Mouse (Mus musculus) heart, embryonic 15.5 days (tissue): ENCODE data around the gene Gm960. TPM values are rescaled to one million over a fixed set of nuclear protein-coding genes. Genes with fewer than 3 reads are reported as not detected.

Experiments used
- ATAC-seq: fragments of 200-750 bp; cut with Nextera tagmentation; replicated peaks from 2 replicates; pipeline ENCODE4 v1.8.0; 2017; ENCODE audit warnings: low read depth, moderate TSS enrichment; ENCODE audit not compliant: insufficient number of reproducible peaks, insufficient read depth, low FRiP score
- H3K27ac ChIP-seq: fragments of 300-500 bp; sonication (generic); 2 replicates; pipeline ENCODE4 v1.5.1; 2015; ENCODE audit warnings: mild to moderate bottlenecking, inconsistent platforms
- H3K27me3 ChIP-seq: fragments of 300-500 bp; sonication (generic); 2 replicates; pipeline ENCODE4 v1.6.1; 2015; ENCODE audit warnings: inconsistent platforms
- H3K36me3 ChIP-seq: fragments of 300-500 bp; sonication (generic); 2 replicates; pipeline ENCODE4 v1.6.1; 2015; ENCODE audit warnings: mild to moderate bottlenecking, inconsistent platforms
- H3K4me1 ChIP-seq: fragments of 300-500 bp; sonication (generic); replicated peaks from 2 replicates; pipeline ENCODE4 v1.6.1; 2015; ENCODE audit warnings: inconsistent platforms
- H3K4me2 ChIP-seq: fragments of 300-500 bp; sonication (generic); 2 replicates; pipeline ENCODE4 v1.6.1; 2015; ENCODE audit warnings: inconsistent platforms, mild to moderate bottlenecking, moderate library complexity
- H3K4me3 ChIP-seq: fragments of 300-500 bp; sonication (generic); 2 replicates; pipeline ENCODE4 v1.5.1; 2015; ENCODE audit warnings: mild to moderate bottlenecking, inconsistent platforms
- H3K9ac ChIP-seq: fragments of 300-500 bp; sonication (generic); 2 replicates; pipeline ENCODE4 v1.6.1; 2015; ENCODE audit warnings: mild to moderate bottlenecking, inconsistent platforms
- H3K9me3 ChIP-seq: fragments of 300-500 bp; sonication (generic); replicated peaks from 2 replicates; pipeline ENCODE4 v1.6.1; 2016; ENCODE audit warnings: inconsistent platforms
- WGBS: fragments of 180-500 bp; shearing (Covaris S2); methylation state at CpG from one replicate; pipeline ENCODE4 v1.1.7; 2015; ENCODE audit warnings: mixed read lengths; 5-methylcytosine and 5-hydroxymethylcytosine counted together
- polyA plus RNA-seq: library from polyadenylated mRNA; unstranded; fragments of >200 nt; fragmentation: Nextera tagmentation; extraction: Ambion mirVana; gene quantifications from 2 replicates; pipeline ENCODE4 v1.2.1, GENCODE M21; 2015

The Gm960 gene
- polyA plus RNA-seq, 1 experiment from 2014 or later, result 0.48 TPM

DNA sequence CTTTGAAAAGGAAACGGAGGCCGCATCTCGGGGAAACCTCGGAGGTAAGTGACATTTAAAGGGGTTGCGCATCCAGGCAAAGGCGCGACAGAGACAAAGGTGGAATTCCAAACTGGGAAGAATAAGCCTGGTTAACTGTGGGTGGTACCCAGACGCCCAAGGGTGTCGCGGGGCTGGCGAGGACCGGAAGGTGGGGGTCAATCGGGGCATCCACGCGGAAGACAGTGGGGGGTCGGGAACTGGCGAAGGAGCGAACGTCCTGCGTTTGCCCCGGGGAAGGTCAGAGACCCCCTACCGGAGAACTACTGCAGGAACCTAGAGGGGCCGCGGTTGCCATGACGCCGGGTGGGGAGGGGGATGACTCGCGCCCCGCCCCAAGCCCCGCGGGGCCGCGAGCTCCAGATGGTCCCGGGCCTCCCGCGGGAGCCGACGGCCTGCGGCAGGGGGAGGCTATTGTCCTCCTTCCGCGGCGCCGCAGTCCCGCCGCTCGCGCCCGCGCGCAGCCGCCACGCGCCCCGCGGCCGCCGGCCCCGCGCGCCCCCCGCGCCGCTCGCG is 13.2 kb upstream of the Gm960 start:
- Histone ChIP-seq H3K27ac (no peak overlapping the region), H3K36me3 (no peaks in the 10 kb centered on the region), H3K9me3 (no peaks in the 10 kb centered on the region), H3K27me3 (peaks cover 77% of the 10 kb centered on the region), H3K9ac (peak overlapping the region; percentile 47), H3K4me3 (peak overlapping the region; percentile 49), H3K4me2 (peak overlapping the region; percentile 98), H3K4me1 (peaks cover 17% of the 10 kb centered on the region)
- ATAC-seq, result no peak
- WGBS, result 1% methylated on average over 46 of the region's 65 CpGs

DNA sequence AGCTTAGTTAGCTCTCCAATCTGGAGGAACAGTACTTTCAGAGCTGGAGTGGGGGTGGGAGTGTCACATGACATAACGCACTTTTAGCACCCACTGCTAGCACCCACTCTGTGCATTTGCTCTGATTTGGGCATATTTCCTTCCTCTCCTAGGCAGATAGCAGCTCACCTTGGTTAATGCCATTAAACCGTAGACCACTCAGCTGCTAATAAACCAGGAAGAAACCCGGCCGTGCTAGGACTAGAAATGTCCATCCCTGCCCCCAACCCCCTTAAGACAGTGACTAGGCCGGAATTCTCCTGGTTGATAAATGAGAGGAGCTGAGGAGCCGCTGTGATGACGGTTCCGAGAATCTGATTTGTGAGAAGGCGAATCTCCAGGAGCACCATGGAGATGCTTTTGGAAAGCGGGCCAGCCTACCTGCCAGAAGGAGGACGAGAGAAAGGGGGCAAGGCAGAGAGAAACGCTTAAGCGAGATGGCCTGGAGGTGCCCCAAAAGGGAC is 12.7 kb upstream of the Gm960 start, which contains the start of gene Sptbn2:
TSS of gene Sptbn2 (plus strand) at position 70 of the 503 bp plus-strand sequence.
- Histone ChIP-seq H3K4me3 (peak within 1 kb of the TSS; percentile 49), H3K9ac (peak within 1 kb of the TSS; percentile 47), H3K36me3 (no peaks in the 10 kb centered on the region), H3K4me1 (peaks cover 17% of the 10 kb centered on the region), H3K27ac (no peak within 1 kb of the TSS), H3K4me2 (peak within 1 kb of the TSS; percentile 98), H3K27me3 (peaks cover 78% of the 10 kb centered on the region), H3K9me3 (no peaks in the 10 kb centered on the region)
- ATAC-seq, result no peak
- 16% methylated on average over 13 of the region's 13 CpGs for WGBS

DNA sequence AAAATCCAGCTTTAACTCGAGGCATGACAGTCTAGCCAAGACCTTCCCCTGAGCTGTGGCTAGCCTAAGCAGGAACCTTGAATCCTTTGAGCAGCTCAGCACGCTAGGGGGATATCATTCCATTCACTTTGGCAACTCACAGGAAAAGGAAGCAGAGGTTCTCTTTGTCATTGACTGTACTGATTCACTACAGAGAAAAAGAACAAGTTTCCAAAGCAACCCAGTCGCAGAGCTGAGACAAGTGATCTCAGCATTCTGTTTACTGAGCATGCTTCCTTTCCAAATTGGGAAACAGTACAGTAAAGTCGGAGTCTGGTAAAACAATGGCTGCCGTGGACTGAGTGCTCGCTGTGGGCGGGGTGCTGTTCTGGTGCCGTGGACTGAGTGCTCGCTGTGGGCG is 10.3 kb upstream of the Gm960 start:
- no peaks in the 10 kb centered on the region for H3K9me3 ChIP-seq
- no peak overlapping the region for H3K27ac ChIP-seq
- no peak for ATAC-seq
- peaks cover 54% of the 10 kb centered on the region for H3K27me3 ChIP-seq
- 77% methylated on average over 10 of the region's 10 CpGs for WGBS
- no peak overlapping the region for H3K9ac ChIP-seq
- no peak overlapping the region for H3K4me3 ChIP-seq
- no peaks in the 10 kb centered on the region for H3K36me3 ChIP-seq
- peaks cover 17% of the 10 kb centered on the region for H3K4me1 ChIP-seq
- H3K4me2 ChIP-seq, result no peak overlapping the region

DNA sequence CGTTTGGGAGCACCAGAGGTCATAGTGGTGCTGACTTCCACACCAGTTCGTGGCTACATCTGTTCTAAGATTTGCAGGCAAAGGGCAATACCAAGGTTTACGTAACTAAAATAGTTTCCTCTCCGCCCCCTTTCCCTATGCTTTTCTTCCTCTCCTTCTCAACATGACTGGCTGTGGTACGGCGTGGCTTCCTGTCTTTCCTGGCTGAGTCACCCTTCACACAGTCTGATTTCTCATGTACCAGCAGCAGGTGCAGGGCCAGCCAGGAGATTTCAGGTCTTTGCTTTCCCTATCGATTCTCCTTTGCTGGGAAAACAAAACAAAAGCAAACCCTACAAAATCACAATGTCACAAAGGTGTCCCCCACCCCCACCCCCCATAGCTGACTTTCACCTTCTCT is 2.8 kb upstream of the Gm960 start:
- Histone ChIP-seq H3K9me3 (no peaks in the 10 kb centered on the region), H3K4me1 (peaks cover 7% of the 10 kb centered on the region; the same call in 1 of the 2 replicates), H3K27me3 (peaks cover 56% of the 10 kb centered on the region), H3K4me2 (no peak overlapping the region), H3K27ac (no peak overlapping the region), H3K36me3 (no peaks in the 10 kb centered on the region), H3K9ac (no peak overlapping the region), H3K4me3 (no peak overlapping the region)
- WGBS, result 50% methylated on average over 7 of the region's 7 CpGs
- no peak for ATAC-seq

DNA sequence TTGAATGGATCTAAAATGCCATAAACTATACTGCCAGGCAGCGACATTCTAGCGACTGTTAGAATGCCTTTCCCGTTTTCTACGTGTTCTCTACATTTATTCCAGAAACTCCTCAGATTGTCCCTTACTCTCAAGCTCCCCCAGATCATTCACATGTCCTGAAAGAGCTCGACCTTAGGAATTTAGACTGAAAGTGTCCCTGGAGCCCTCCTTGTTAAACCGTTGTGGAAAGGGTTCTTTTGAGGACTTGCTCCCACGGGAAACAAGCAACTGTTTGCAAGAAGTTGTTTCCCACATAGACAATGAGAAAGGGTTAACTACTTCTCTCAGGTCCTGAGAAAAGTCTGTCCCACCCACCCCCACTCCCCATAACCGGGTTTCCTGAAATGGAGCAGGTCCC is 2.2 kb upstream of the Gm960 start:
- 66% methylated on average over 8 of the region's 8 CpGs for WGBS
- no peak overlapping the region for H3K27ac ChIP-seq
- H3K9me3 ChIP-seq, result no peaks in the 10 kb centered on the region
- ATAC-seq, result no peak
- H3K27me3 ChIP-seq, result peaks cover 56% of the 10 kb centered on the region
- H3K4me3 ChIP-seq, result no peak overlapping the region
- H3K36me3 ChIP-seq, result no peaks in the 10 kb centered on the region
- H3K4me2 ChIP-seq, result no peak overlapping the region
- H3K9ac ChIP-seq, result no peak overlapping the region
- H3K4me1 ChIP-seq, result peaks cover 7% of the 10 kb centered on the region; the same call in 1 of the 2 replicates

DNA sequence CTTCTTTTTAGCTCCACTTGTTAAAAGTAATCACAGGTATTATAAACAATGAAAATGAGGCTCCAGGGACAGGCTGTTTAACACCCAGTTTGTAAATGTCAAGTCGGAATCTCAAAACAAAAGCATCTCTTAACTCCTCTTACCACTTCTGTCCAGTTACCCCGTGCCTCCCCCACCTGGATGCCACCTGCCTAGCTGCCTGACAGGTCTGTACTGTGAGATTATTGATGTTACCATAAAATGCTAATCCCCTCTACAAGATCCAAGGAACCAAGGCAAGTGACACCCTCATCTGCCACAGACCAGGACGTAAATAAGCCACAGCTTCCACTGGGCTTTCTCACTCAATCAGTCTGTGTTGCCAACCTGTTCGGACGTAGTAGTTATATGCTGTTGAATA is 1.4 kb upstream of the Gm960 start:
- Histone ChIP-seq H3K36me3 (no peaks in the 10 kb centered on the region), H3K9me3 (no peaks in the 10 kb centered on the region), H3K4me2 (no peak overlapping the region), H3K9ac (no peak overlapping the region), H3K27me3 (peaks cover 60% of the 10 kb centered on the region), H3K4me3 (no peak overlapping the region), H3K4me1 (peaks cover 7% of the 10 kb centered on the region; the same call in 1 of the 2 replicates), H3K27ac (no peak overlapping the region)
- WGBS, result 70% methylated on average over 5 of the region's 5 CpGs
- ATAC-seq, result no peak

DNA sequence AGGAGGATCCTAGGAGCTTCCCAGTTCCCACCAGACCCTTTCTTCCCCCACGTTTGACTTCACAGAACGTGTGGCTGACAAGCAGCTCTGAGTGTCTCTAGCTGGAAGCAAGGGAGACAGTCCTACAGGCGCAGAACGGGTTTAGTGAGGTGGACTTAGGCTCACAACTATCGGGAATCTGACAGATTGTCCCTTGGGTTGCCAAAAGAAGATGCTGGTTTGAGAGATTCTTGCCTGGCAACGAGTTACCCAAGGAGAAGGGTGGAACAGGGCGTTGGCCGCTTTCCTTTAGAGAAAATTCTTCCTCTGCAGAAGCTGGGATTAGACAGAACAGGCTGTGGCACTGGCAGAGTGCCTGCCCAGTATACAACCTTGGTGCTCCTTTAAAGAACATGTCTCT is 388 bp upstream of the Gm960 start:
- Histone ChIP-seq H3K27ac (no peak overlapping the region), H3K9me3 (no peaks in the 10 kb centered on the region), H3K4me3 (no peak overlapping the region), H3K9ac (no peak overlapping the region), H3K4me1 (peaks cover 7% of the 10 kb centered on the region; the same call in 1 of the 2 replicates), H3K4me2 (peak overlapping the region; percentile 90; the same call in 1 of the 2 replicates), H3K27me3 (peaks cover 67% of the 10 kb centered on the region), H3K36me3 (no peaks in the 10 kb centered on the region)
- 32% methylated on average over 8 of the region's 8 CpGs for WGBS
- no peak for ATAC-seq

DNA sequence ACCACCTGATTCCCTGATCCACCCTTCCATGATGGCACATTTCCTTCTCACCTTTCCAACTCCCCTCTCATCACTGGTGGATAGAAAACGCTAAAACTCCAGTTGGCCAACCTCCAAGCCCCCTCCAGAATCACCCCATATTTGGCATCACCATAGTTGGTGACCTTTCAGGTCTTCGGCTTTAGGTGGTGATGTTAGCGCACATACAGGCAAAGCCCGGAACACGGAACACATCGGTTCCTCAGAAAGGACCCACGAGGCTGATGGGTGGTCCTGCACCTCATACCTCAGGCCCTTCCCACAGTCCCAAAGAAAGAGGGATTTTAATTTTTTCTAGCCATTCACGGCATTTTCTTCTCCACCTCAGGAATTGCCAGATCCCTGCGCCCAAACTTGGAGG is 747 bp downstream of the Gm960 start:
- Histone ChIP-seq H3K4me2 (peak overlapping the region; percentile 90), H3K36me3 (no peaks in the 10 kb centered on the region), H3K27ac (no peak overlapping the region), H3K4me3 (peak overlapping the region; percentile 55), H3K4me1 (peaks cover 7% of the 10 kb centered on the region; the same call in 1 of the 2 replicates), H3K9ac (0 out of 2 replicates have a peak overlapping the region, but pooled peaks have one; percentile 43), H3K9me3 (no peaks in the 10 kb centered on the region), H3K27me3 (peaks cover 72% of the 10 kb centered on the region)
- ATAC-seq, result no peak
- 76% methylated on average over 9 of the region's 9 CpGs for WGBS

DNA sequence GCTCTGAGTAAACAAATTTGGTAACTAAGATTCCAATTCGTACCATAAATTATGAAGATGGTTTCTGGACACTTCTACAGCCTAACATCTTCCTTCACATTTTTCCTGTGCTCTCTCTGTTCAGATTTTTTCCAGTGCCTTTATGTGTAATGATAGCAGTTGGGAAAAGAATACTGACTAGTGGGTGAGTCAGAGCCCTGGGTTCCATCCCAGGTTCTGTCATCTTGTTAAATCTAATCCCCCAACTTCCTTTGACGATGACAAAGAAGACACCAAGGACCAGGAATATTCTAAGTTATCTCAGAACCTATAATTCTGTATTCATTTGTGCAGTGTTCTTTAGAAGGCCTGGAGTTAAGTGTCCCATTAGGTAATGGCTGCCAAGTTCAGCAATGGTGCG is 1.3 kb downstream of the Gm960 start:
- Histone ChIP-seq H3K9me3 (no peaks in the 10 kb centered on the region), H3K4me1 (peaks cover 7% of the 10 kb centered on the region; the same call in 1 of the 2 replicates), H3K4me3 (no peak overlapping the region), H3K27ac (no peak overlapping the region), H3K4me2 (no peak overlapping the region), H3K36me3 (no peaks in the 10 kb centered on the region), H3K27me3 (peaks cover 68% of the 10 kb centered on the region), H3K9ac (no peak overlapping the region)
- 79% methylated on average over 3 of the region's 3 CpGs for WGBS
- ATAC-seq, result no peak

DNA sequence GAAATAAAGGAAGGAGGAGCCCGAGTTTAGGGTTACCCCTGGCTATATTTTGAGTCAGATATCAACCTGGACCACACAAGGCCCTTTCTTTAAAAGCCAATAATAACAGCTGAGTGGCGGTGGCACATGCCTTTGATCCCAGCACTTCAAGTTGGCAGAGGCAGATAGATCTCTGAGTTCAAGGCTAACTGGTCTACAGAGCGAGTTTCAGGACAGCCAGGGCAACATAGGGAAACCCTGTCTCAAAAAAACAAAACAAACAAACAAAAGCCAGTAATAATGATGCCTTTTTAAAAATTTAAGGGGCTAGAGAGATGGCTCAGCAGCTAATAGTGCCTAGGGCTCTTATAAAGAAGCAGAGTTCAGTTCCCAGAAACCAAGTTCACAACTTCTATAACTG is 4.1 kb downstream of the Gm960 start:
- WGBS, result 48% methylated on average over 3 of the region's 3 CpGs
- peaks cover 58% of the 10 kb centered on the region for H3K27me3 ChIP-seq
- ATAC-seq, result no peak

DNA sequence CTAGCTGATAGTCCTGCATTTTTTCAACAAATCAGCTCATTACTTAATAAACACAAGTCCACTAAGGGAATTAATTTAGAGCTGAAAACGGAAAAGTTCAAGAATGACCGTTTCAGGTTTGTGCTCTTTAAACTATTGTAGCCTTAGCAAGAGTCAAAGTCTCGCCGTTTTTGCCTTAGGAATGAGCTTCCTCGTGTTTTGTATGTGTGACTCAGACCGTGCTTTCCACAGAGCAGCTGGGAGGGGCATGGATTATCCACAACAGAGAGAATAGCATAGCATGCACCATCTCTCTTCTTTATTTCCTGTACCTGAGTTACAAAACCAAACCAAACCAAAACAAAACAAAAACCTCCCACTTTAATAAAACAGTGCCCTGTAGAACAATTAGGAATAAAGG is 26.1 kb downstream of the Gm960 start:
- no peak for ATAC-seq
- Histone ChIP-seq H3K4me3 (no peak overlapping the region), H3K9me3 (no peaks in the 10 kb centered on the region), H3K4me1 (no peaks in the 10 kb centered on the region), H3K9ac (no peak overlapping the region), H3K36me3 (no peaks in the 10 kb centered on the region), H3K4me2 (no peak overlapping the region), H3K27me3 (0 out of 2 replicates have a peak, but pooled peaks cover 3% of the 10 kb centered on the region), H3K27ac (no peak overlapping the region)
- WGBS, result 55% methylated on average over 6 of the region's 6 CpGs

More for the DNA sequence above, 4.1 kb downstream of the Gm960 start:
- Histone ChIP-seq H3K9ac (no peak overlapping the region), H3K4me2 (no peak overlapping the region), H3K27ac (no peak overlapping the region), H3K36me3 (no peaks in the 10 kb centered on the region), H3K9me3 (no peaks in the 10 kb centered on the region), H3K4me1 (peaks cover 7% of the 10 kb centered on the region; the same call in 1 of the 2 replicates), H3K4me3 (no peak overlapping the region)

DNA sequence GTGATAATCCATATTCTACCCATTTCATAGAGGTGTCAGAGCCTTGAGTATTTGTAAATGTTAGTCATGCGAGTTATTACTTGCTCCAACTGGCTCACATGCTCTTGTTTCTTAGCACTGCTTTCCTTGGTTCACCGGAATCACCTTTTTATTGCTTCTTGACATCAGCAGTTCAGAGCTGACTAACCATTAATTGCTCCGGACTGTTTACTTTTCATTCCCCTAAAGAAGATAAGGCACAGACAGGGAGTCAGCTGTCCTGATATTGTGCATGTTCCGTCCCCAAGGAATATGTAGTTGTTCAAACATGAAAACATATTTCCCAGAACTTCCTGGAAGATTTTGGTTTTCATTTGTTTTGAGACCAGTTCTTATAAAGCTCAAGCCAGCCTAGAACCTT is 27.7 kb downstream of the Gm960 start:
- Histone ChIP-seq H3K27me3 (0 out of 2 replicates have a peak, but pooled peaks cover 3% of the 10 kb centered on the region), H3K9me3 (no peaks in the 10 kb centered on the region), H3K36me3 (no peaks in the 10 kb centered on the region), H3K4me2 (no peak overlapping the region), H3K27ac (no peak overlapping the region), H3K9ac (no peak overlapping the region), H3K4me1 (no peaks in the 10 kb centered on the region), H3K4me3 (no peak overlapping the region)
- no peak for ATAC-seq
- WGBS, result 63% methylated on average over 4 of the region's 4 CpGs
